Mouse (Mus musculus) hindbrain, embryonic 15.5 days (tissue): ENCODE measurements at regions not wholly inside any gene's neighbourhood (a gene's known extent, or its start where the extent isn't known, plus 50 kb on each side); places are given as distances from the start of the nearest gene placed in this dataset.

Experiments used
- ATAC-seq: fragments of 200-750 bp; cut with Nextera tagmentation; 2 replicates; pipeline ENCODE4 v1.8.0; 2017; ENCODE audit warnings: low read depth, moderate number of reproducible peaks, moderate TSS enrichment; ENCODE audit not compliant: low FRiP score
- H3K27ac ChIP-seq: fragments of 300-500 bp; sonication (generic); replicated peaks from 2 replicates; pipeline ENCODE4 v1.5.1; 2015; ENCODE audit warnings: mild to moderate bottlenecking, inconsistent platforms
- H3K27me3 ChIP-seq: fragments of 300-500 bp; sonication (generic); 2 replicates; pipeline ENCODE4 v1.6.1; 2015; ENCODE audit warnings: control low read depth, inconsistent platforms
- H3K36me3 ChIP-seq: fragments of 300-500 bp; sonication (generic); 2 replicates; pipeline ENCODE4 v1.6.1; 2015; ENCODE audit warnings: control low read depth, inconsistent platforms
- H3K4me1 ChIP-seq: fragments of 300-500 bp; sonication (generic); replicated peaks from 2 replicates; pipeline ENCODE4 v1.6.1; 2015; ENCODE audit warnings: control low read depth, inconsistent platforms
- H3K4me2 ChIP-seq: fragments of 300-500 bp; sonication (generic); 2 replicates; pipeline ENCODE4 v1.6.1; 2015; ENCODE audit warnings: moderate library complexity, mild to moderate bottlenecking, inconsistent platforms
- H3K4me3 ChIP-seq: fragments of 300-500 bp; sonication (generic); 2 replicates; pipeline ENCODE4 v1.5.1; 2015; ENCODE audit warnings: mild to moderate bottlenecking, inconsistent platforms
- H3K9ac ChIP-seq: fragments of 300-500 bp; sonication (generic); 2 replicates; pipeline ENCODE4 v1.6.1; 2015; ENCODE audit warnings: inconsistent platforms
- H3K9me3 ChIP-seq: fragments of 300-500 bp; sonication (generic); 2 replicates; pipeline ENCODE4 v1.6.1; 2016; ENCODE audit warnings: control low read depth, inconsistent platforms
- WGBS: fragments of 180-500 bp; shearing (Covaris S2); methylation state at CpG from one replicate; pipeline ENCODE4 v1.1.7; 2015; 5-methylcytosine and 5-hydroxymethylcytosine counted together

DNA sequence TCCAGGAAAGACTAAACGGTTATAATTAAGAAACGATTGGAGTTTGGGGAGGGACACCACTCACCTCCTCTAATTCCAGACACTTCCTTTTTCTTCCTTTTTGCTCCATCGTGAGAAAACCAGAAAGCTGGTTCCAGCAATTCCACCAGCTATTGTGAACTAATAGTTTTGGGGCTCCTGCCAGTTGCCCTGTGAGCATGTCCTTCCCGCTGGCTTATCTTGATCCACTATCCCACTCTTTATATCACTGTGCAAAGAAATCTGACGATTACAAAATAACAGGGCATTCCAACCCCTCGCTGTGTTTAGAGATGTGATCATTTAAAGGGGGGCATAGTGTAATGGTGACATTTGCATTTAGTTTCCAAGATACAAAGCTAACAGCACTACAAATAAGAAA, 130.5 kb upstream of the Nav3 start:
- no peak overlapping the region for H3K4me3 ChIP-seq
- H3K27ac ChIP-seq = no peak overlapping the region
- H3K4me2 ChIP-seq = no peak overlapping the region
- H3K36me3 ChIP-seq = no peaks in the 10 kb centered on the region
- 69% methylated on average over 6 of the region's 6 CpGs for WGBS
- no peaks in the 10 kb centered on the region for H3K27me3 ChIP-seq
- ATAC-seq = no peak
- H3K9ac ChIP-seq = no peak overlapping the region
- H3K9me3 ChIP-seq = no peaks in the 10 kb centered on the region
- H3K4me1 ChIP-seq = no peaks in the 10 kb centered on the region

DNA sequence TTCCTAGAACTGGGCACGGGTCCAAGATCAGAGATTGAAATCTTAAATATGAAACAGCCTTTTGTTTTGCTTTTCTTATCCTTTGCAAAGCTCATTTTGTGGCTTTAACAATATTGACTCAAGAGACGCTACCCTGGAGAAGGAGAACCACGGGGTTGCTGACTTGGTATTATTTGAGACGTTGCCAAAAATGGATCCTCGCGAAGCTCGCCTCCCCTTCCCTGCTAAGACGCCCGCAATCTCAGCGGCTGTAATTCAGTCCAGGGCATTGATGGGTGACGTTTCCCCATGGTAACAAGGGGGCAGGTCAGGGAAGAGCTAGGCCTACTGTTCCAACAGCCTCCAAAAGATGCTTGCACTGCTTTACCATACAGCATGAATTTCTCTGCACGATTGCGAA, 131.5 kb upstream of the Nav3 start:
- WGBS = 49% methylated on average over 13 of the region's 13 CpGs
- Histone ChIP-seq H3K4me2 (peak overlapping the region; percentile 6; the same call in 1 of the 2 replicates), H3K4me3 (no peak overlapping the region), H3K27me3 (no peaks in the 10 kb centered on the region), H3K27ac (no peak overlapping the region), H3K9ac (no peak overlapping the region), H3K4me1 (no peaks in the 10 kb centered on the region), H3K9me3 (no peaks in the 10 kb centered on the region), H3K36me3 (no peaks in the 10 kb centered on the region)
- no peak for ATAC-seq

DNA sequence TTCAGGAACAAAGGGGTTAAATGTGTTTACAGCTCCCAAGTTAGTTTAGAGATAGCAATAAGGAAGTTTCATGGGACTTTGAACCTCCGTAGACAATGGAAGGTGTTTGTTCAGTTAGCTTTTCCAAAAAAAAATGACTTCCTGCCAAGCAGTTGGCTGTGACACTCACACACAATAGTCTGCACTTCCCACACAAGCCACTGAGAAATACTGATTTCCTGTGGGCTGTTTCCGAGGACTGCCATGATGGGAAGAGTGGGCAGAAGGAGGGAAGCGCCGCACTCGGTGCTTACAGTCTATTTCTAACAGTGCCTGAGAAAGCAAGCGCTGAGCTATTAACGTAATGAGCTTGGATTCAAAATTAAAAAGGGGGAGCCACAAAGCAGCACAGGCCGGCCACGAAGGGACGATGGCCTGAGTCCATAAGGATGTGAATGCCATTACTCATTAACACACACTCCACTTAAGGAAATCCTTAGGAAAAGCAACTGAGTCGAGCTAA, 144.4 kb upstream of the Nav3 start:
- Histone ChIP-seq H3K27ac (no peak overlapping the region), H3K36me3 (no peaks in the 10 kb centered on the region), H3K9ac (no peak overlapping the region), H3K9me3 (no peaks in the 10 kb centered on the region), H3K4me1 (no peaks in the 10 kb centered on the region), H3K4me2 (no peak overlapping the region), H3K27me3 (no peaks in the 10 kb centered on the region), H3K4me3 (no peak overlapping the region)
- no peak for ATAC-seq
- 68% methylated on average over 11 of the region's 11 CpGs for WGBS

DNA sequence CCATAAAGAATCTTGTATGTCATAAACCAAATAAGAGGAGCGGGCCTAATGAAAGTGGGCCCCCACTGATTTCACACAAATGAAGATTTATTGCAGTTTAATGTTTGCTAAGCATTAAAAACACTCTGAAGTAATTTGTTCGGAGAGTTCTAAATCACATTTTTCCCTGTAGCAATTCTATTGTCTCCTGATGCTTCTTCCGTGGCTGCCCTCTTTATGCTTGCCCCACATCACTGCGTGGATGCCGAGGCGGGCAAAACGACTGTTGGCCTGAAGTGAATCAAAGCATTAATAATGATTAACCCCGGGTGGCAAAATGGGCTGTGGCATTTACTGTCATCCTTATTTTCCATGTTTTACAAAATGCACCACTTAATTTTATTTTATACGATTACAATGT, 134.9 kb upstream of the E2f7 start:
- H3K4me1 ChIP-seq = peaks cover 5% of the 10 kb centered on the region
- H3K4me3 ChIP-seq = no peak overlapping the region
- ATAC-seq = no peak; the same call in 1 of the 2 replicates
- 39% methylated on average over 9 of the region's 9 CpGs for WGBS
- no peaks in the 10 kb centered on the region for H3K9me3 ChIP-seq
- H3K27me3 ChIP-seq = no peaks in the 10 kb centered on the region
- no peak overlapping the region for H3K4me2 ChIP-seq
- no peaks in the 10 kb centered on the region for H3K36me3 ChIP-seq
- no peak overlapping the region for H3K27ac ChIP-seq
- H3K9ac ChIP-seq = no peak overlapping the region

DNA sequence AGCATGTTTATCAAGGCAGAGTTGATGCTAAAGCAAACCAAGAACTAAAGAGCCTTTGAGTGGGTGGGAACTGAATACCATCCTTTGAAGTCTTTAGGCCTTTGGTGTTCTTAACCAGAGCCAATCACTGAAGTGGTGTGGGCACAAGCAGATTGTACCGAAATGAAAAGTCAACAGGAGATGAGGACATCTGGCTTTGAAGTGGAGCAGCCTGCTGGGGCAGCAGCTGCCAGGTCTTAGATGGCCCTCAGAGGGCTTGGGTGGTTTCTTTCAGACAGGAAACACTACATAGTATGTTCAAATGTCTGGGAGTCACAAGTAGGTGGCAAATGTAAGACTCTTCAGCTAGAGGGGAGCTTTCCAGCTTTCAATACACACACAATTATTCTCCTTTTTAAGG, 128.2 kb upstream of the E2f7 start:
- Histone ChIP-seq H3K4me2 (no peak overlapping the region), H3K9me3 (no peaks in the 10 kb centered on the region), H3K36me3 (no peaks in the 10 kb centered on the region), H3K4me1 (no peaks in the 10 kb centered on the region), H3K27ac (no peak overlapping the region), H3K27me3 (no peaks in the 10 kb centered on the region), H3K9ac (no peak overlapping the region), H3K4me3 (no peak overlapping the region)
- ATAC-seq = no peak
- WGBS = 52% methylated on average over 1 of the region's 1 CpGs

DNA sequence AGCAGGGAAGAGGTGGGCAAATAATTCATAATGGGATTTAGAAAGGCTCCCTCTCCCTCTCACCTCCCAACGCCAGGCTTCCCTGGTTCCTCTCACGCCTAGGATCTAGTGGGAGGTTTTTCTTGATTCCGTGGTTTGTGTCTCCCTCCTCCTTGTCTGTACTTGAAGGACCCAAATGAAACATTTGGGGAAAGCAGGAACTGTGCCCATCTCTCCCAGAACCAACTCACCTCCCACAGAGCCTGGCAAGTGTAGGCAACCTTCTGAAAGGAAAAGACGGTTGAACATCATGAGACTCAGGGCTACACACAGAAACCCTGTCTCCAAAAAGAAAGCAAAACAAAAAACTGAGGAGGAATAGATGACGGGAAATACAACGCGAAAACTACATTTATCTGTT, 126.0 kb upstream of the E2f7 start:
- whole genome bisulfite sequencing = 90% methylated on average over 7 of the region's 7 CpGs
- H3K27ac ChIP-seq = no peak overlapping the region
- H3K36me3 ChIP-seq = no peaks in the 10 kb centered on the region
- no peak overlapping the region for H3K4me2 ChIP-seq
- ATAC-seq = no peak
- no peaks in the 10 kb centered on the region for H3K27me3 ChIP-seq
- H3K4me3 ChIP-seq = no peak overlapping the region
- no peaks in the 10 kb centered on the region for H3K4me1 ChIP-seq
- no peaks in the 10 kb centered on the region for H3K9me3 ChIP-seq
- no peak overlapping the region for H3K9ac ChIP-seq

GRCm38 (mm10) chr10:110625644-110626043, 119.6 kb upstream of the E2f7 start:
- ATAC-seq = no peak
- Histone ChIP-seq H3K4me1 (no peaks in the 10 kb centered on the region), H3K27ac (no peak overlapping the region), H3K36me3 (no peaks in the 10 kb centered on the region), H3K9me3 (no peaks in the 10 kb centered on the region), H3K4me3 (no peak overlapping the region), H3K27me3 (no peaks in the 10 kb centered on the region), H3K9ac (no peak overlapping the region), H3K4me2 (no peak overlapping the region)
- 82% methylated on average over 3 of the region's 3 CpGs for WGBS

GRCm38 (mm10) chr10:110640406-110640805, 104.8 kb upstream of the E2f7 start:
- H3K9ac ChIP-seq = no peak overlapping the region
- no peak overlapping the region for H3K27ac ChIP-seq
- no peaks in the 10 kb centered on the region for H3K9me3 ChIP-seq
- ATAC-seq = no peak
- H3K4me3 ChIP-seq = no peak overlapping the region
- no peaks in the 10 kb centered on the region for H3K4me1 ChIP-seq
- H3K4me2 ChIP-seq = no peak overlapping the region
- H3K36me3 ChIP-seq = no peaks in the 10 kb centered on the region
- WGBS = 18% methylated on average over 10 of the region's 10 CpGs
- no peaks in the 10 kb centered on the region for H3K27me3 ChIP-seq

GRCm38 (mm10) chr10:110642065-110642690, 103.1 kb upstream of the E2f7 start:
- 58% methylated on average over 19 of the region's 19 CpGs for WGBS
- ATAC-seq = no peak
- H3K9ac ChIP-seq = no peak overlapping the region
- no peak overlapping the region for H3K4me3 ChIP-seq
- no peak overlapping the region for H3K4me2 ChIP-seq
- no peaks in the 10 kb centered on the region for H3K9me3 ChIP-seq
- H3K36me3 ChIP-seq = no peaks in the 10 kb centered on the region
- no peaks in the 10 kb centered on the region for H3K4me1 ChIP-seq
- no peak overlapping the region for H3K27ac ChIP-seq
- H3K27me3 ChIP-seq = no peaks in the 10 kb centered on the region

DNA sequence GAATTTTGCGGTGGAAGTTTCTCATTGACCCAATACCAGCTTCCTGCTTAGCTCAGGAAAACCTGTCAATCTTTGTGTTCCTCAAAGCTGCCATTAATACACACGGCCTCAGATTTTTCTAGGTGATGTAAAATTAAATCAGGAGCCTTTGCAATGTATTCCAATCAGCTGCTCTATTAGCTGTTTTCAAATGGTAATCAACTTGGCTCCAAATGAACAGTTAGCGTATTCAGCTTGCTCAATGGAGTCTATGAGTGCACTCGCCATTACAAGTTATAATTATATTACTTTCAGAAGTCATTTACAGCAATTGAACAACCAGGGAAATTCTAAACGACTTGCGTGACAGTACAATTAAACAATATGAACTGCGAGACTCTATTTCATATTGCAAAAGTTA, 97.6 kb upstream of the E2f7 start:
- H3K27ac ChIP-seq = no peak overlapping the region
- no peaks in the 10 kb centered on the region for H3K9me3 ChIP-seq
- H3K36me3 ChIP-seq = no peaks in the 10 kb centered on the region
- no peak overlapping the region for H3K4me2 ChIP-seq
- H3K4me3 ChIP-seq = no peak overlapping the region
- H3K4me1 ChIP-seq = no peaks in the 10 kb centered on the region
- no peak for ATAC-seq
- no peak overlapping the region for H3K9ac ChIP-seq
- H3K27me3 ChIP-seq = no peaks in the 10 kb centered on the region
- WGBS = 47% methylated on average over 7 of the region's 7 CpGs

DNA sequence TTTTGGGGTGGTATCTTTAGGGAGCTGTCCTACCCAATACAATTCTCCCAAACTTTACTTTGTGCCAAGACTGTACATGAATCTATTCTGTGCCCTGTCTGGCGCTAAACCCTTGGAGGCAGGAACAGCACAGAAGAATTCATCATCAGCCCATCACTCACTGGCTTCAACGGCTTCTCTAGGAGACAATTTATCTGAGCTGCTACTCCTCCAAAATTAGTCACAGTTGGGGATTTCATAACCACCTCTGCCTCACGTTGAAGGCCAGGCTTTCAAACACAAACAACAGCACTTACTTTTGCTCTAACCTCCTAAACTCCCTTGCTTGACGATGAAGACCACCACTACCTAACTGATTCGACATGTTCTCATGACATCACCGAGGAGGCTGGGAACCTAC, 95.1 kb upstream of the E2f7 start:
- WGBS = 63% methylated on average over 6 of the region's 6 CpGs
- no peaks in the 10 kb centered on the region for H3K36me3 ChIP-seq
- H3K27me3 ChIP-seq = no peaks in the 10 kb centered on the region
- no peak overlapping the region for H3K4me3 ChIP-seq
- H3K9ac ChIP-seq = no peak overlapping the region
- no peak overlapping the region for H3K27ac ChIP-seq
- ATAC-seq = no peak
- no peak overlapping the region for H3K4me2 ChIP-seq
- H3K4me1 ChIP-seq = no peaks in the 10 kb centered on the region
- H3K9me3 ChIP-seq = no peaks in the 10 kb centered on the region

DNA sequence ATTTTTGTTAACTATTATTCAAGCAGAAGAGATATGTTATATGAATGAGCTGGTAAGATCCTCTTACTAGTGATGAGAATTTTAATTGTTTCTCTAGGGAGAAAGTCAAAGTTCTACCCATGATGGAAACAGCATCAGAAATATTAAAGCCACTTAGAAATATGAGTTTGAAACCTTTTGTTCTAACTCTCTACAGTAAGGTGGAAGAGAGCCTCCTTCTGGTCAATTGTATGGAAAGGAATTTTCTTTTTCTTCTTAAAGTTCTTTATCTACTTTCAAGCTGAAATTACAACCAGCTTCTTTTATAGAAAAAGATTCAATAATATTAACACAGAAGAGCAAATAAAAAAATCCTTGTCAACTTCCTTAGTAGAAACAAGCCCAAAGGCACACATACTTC, 94.4 kb upstream of the E2f7 start:
- Histone ChIP-seq H3K27me3 (no peaks in the 10 kb centered on the region), H3K9ac (no peak overlapping the region), H3K4me2 (no peak overlapping the region), H3K36me3 (no peaks in the 10 kb centered on the region), H3K27ac (no peak overlapping the region), H3K4me3 (no peak overlapping the region), H3K4me1 (no peaks in the 10 kb centered on the region), H3K9me3 (no peaks in the 10 kb centered on the region)
- no peak for ATAC-seq

DNA sequence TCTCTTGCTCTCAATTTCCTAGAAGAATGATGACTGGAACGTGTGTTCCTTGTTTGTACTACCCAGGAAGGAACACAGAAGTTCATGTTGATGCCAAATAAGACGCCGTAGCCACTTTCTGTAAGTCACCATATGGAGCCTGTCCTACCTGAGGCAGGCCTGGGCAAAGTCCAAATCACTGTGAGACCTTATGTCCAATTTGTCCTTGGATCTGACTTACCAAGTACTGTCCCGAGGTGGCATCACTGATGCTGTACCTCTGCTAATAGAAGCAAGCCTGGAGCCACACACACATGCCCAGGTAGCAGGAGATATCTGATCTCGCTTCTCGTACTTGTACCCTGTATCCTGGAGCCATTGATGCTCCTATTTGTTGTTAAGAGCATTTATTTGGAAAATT, 91.2 kb upstream of the E2f7 start:
- 90% methylated on average over 6 of the region's 6 CpGs for WGBS
- Histone ChIP-seq H3K36me3 (no peaks in the 10 kb centered on the region), H3K4me2 (no peak overlapping the region), H3K4me3 (no peak overlapping the region), H3K27me3 (no peaks in the 10 kb centered on the region), H3K9me3 (no peaks in the 10 kb centered on the region), H3K27ac (no peak overlapping the region), H3K4me1 (no peaks in the 10 kb centered on the region), H3K9ac (no peak overlapping the region)
- ATAC-seq = no peak
